Mouse (Mus musculus): ENCODE measurements around the gene Trio. TPM values are rescaled to one million over a fixed set of nuclear protein-coding genes. Genes with fewer than 3 reads are reported as not detected.

Trio gene
- polyA plus RNA-seq, 1 experiment from 2014 or later, result 36.2 TPM

DNA sequence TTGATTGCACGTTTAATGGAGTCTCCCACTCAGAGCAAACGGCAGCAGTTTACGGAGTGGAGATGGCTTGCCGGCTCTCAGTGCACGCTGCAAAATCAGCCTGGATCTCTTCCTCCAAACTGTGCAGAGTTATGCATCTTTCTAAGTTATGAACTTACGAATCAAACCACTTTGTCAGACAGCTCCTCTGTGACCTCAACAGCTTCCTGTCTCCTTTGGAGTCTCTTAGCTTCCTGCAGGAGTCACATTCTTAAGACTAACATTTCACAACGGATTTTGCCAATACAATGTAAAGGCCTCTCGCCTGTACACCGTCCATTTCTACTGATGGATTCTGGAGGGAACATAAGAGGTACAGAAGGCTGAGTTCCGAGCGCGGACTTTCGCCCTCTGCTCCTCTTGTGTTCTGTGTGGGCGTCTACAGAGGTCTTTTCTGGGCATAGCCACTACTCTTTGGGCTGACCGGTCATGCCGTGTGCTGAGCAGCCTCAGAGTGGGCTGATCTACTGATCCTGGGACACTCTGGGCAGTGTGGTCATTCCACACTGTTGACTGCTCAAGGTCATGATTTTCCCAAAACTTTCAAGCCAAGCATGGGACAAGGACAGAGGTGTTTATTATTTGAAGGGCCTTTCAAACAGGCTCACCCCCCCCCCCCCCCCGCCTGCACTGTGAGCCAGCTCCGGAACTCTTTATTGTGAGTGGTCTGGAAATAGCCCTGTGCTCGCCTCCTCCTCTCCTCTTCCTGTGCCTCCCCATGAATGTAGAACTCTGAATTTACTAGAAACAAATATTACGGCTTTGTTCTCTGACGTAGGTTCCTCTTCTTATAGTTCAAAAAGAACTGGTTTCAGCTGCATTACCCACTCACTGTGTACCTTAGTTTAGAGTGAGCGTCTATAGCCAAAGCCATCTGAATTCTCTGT, 229.4 kb downstream of the Trio start:
- no peaks in the 10 kb centered on the region for H3K9me3 ChIP-seq
- H3K4me2 ChIP-seq, result no peak overlapping the region
- 0 out of 2 replicates have a peak, but pooled peaks cover 10% of the 10 kb centered on the region for H3K36me3 ChIP-seq
- 83% methylated on average over 22 of the region's 22 CpGs for WGBS
- H3K4me1 ChIP-seq (replicated peaks), result peaks cover 53% of the 10 kb centered on the region
- no peak overlapping the region for H3K4me3 ChIP-seq
- no peak for ATAC-seq (ENCODE audit: low FRiP score, low read depth)
- H3K9ac ChIP-seq, result no peak overlapping the region
- peak overlapping the region; percentile 68 for H3K27ac ChIP-seq (replicated peaks)
- H3K27me3 ChIP-seq, result no peaks in the 10 kb centered on the region

- no peaks in the 10 kb centered on the region for H3K36me3 ChIP-seq
- 0 out of 2 replicates have a peak, but pooled peaks have one; percentile 2 for ATAC-seq (ENCODE audit: low FRiP score, low read depth)
- H3K4me1 ChIP-seq (replicated peaks), result peaks cover 65% of the 10 kb centered on the region
- H3K9me3 ChIP-seq, result no peaks in the 10 kb centered on the region
- peak overlapping the region; percentile 72 for H3K27ac ChIP-seq (replicated peaks)
- no peaks in the 10 kb centered on the region for H3K27me3 ChIP-seq
- H3K9ac ChIP-seq, result no peak overlapping the region; the same call in 1 of the 2 replicates
- no peak overlapping the region for H3K4me3 ChIP-seq
- 43% methylated on average over 6 of the region's 6 CpGs for WGBS
- no peak overlapping the region for H3K4me2 ChIP-seq
These were observed 232.4 kb downstream of the Trio start for GRCm38 (mm10) chr15:27793284-27793683.

GRCm38 (mm10) chr15:27792473-27792872, 233.2 kb downstream of the Trio start:
- 40% methylated on average over 11 of the region's 11 CpGs for WGBS
- no peaks in the 10 kb centered on the region for H3K9me3 ChIP-seq
- H3K36me3 ChIP-seq, result no peaks in the 10 kb centered on the region
- H3K9ac ChIP-seq, result no peak overlapping the region
- no peak for ATAC-seq (ENCODE audit: low FRiP score, low read depth)
- H3K27me3 ChIP-seq, result no peaks in the 10 kb centered on the region
- H3K4me1 ChIP-seq (replicated peaks), result peaks cover 65% of the 10 kb centered on the region
- H3K4me2 ChIP-seq, result no peak overlapping the region
- H3K27ac ChIP-seq (replicated peaks), result peak overlapping the region; percentile 72
- H3K4me3 ChIP-seq, result no peak overlapping the region

DNA sequence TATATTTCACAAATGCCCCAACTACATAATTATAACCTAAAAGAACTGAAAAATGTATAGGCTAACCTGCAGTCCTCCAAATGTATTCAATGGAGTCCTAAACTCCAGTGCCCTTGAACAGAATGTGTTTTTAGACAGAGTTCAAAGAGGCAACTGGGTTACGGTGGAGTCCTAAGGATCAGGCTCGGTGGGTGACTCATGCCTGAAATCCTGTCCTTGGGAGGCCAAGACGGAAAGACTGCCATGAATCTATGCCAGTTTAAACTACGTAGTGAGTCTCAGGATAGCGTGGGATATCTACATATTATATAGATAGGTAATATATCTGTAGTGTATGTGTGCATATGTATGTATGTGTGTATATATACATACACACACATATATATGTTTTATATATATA, 234.5 kb downstream of the Trio start:
- Histone ChIP-seq H3K9me3 (no peaks in the 10 kb centered on the region), H3K4me3 (no peak overlapping the region), H3K9ac (no peak overlapping the region), H3K27ac (replicated peaks) (no peak overlapping the region), H3K4me2 (no peak overlapping the region), H3K27me3 (no peaks in the 10 kb centered on the region), H3K36me3 (no peaks in the 10 kb centered on the region), H3K4me1 (replicated peaks) (peaks cover 69% of the 10 kb centered on the region)
- WGBS, result 93% methylated on average over 5 of the region's 5 CpGs
- no peak for ATAC-seq (ENCODE audit: low FRiP score, low read depth)

GRCm38 (mm10) chr15:27790699-27791098, 234.9 kb downstream of the Trio start:
- no peak overlapping the region for H3K4me3 ChIP-seq
- peaks cover 73% of the 10 kb centered on the region for H3K4me1 ChIP-seq (replicated peaks)
- no peak overlapping the region for H3K9ac ChIP-seq
- H3K36me3 ChIP-seq, result no peaks in the 10 kb centered on the region
- no peaks in the 10 kb centered on the region for H3K27me3 ChIP-seq
- H3K27ac ChIP-seq (replicated peaks), result no peak overlapping the region
- 82% methylated on average over 6 of the region's 6 CpGs for WGBS
- no peaks in the 10 kb centered on the region for H3K9me3 ChIP-seq
- ATAC-seq (ENCODE audit: low FRiP score, low read depth), result no peak
- H3K4me2 ChIP-seq, result no peak overlapping the region

- H3K4me1 ChIP-seq (replicated peaks), result peaks cover 87% of the 10 kb centered on the region
- no peak overlapping the region for H3K4me2 ChIP-seq
- no peak overlapping the region for H3K9ac ChIP-seq
- no peak overlapping the region for H3K4me3 ChIP-seq
- 51% methylated on average over 3 of the region's 3 CpGs for WGBS
- H3K27ac ChIP-seq (replicated peaks), result peak overlapping the region; percentile 81
- H3K27me3 ChIP-seq, result no peaks in the 10 kb centered on the region
- ATAC-seq (ENCODE audit: low FRiP score, low read depth), result no peak
- H3K36me3 ChIP-seq, result no peaks in the 10 kb centered on the region
- H3K9me3 ChIP-seq, result no peaks in the 10 kb centered on the region
These were observed 236.3 kb downstream of the Trio start for GRCm38 (mm10) chr15:27789325-27789724.

- Histone ChIP-seq H3K4me3 (peak overlapping the region; percentile 19), H3K27me3 (no peaks in the 10 kb centered on the region), H3K9me3 (no peaks in the 10 kb centered on the region), H3K27ac (replicated peaks) (peak overlapping the region; percentile 81), H3K4me2 (peak overlapping the region; percentile 37), H3K36me3 (no peaks in the 10 kb centered on the region), H3K9ac (0 out of 2 replicates have a peak overlapping the region, but pooled peaks have one; percentile 16), H3K4me1 (replicated peaks) (peaks cover 89% of the 10 kb centered on the region)
- WGBS, result 16% methylated on average over 17 of the region's 17 CpGs
- ATAC-seq (ENCODE audit: low FRiP score, low read depth), result peak; percentile 55
These were observed 237.4 kb downstream of the Trio start for GRCm38 (mm10) chr15:27788122-27788759.

- 57% methylated on average over 4 of the region's 4 CpGs for WGBS
- H3K27me3 ChIP-seq, result no peaks in the 10 kb centered on the region
- peaks cover 89% of the 10 kb centered on the region for H3K4me1 ChIP-seq (replicated peaks)
- ATAC-seq (ENCODE audit: low FRiP score, low read depth), result no peak
- H3K9ac ChIP-seq, result no peak overlapping the region
- H3K27ac ChIP-seq (replicated peaks), result peak overlapping the region; percentile 81
- H3K36me3 ChIP-seq, result no peaks in the 10 kb centered on the region
- peak overlapping the region; percentile 37 for H3K4me2 ChIP-seq
- H3K4me3 ChIP-seq, result peak overlapping the region; percentile 19
- H3K9me3 ChIP-seq, result no peaks in the 10 kb centered on the region
These were observed 238.5 kb downstream of the Trio start for GRCm38 (mm10) chr15:27787151-27787550.

DNA sequence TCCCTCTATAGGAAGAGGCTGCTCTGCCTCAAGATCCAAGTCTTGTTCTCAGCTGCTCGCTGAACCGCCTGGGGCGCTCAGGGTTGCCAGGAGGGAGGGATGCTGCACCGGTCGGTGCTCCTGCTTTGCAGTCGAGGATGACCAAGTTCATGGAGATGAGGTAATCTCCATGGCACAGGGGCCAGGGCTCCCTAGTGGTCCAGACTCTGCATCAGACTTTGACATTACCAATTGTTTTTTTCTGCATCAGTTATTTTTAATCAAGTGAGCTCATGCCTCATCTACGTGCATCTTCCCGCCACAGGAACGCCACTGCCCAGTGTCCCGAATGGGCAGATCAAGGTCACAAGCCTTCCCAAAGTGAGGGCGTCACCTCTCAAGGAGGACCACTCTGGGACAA, 239.2 kb downstream of the Trio start:
- ATAC-seq (ENCODE audit: low FRiP score, low read depth), result no peak
- no peak overlapping the region for H3K9ac ChIP-seq
- WGBS, result 30% methylated on average over 11 of the region's 11 CpGs
- H3K9me3 ChIP-seq, result no peaks in the 10 kb centered on the region
- H3K27me3 ChIP-seq, result no peaks in the 10 kb centered on the region
- H3K27ac ChIP-seq (replicated peaks), result peak overlapping the region; percentile 81
- peak overlapping the region; percentile 19; the same call in 1 of the 2 replicates for H3K4me3 ChIP-seq
- H3K36me3 ChIP-seq, result no peaks in the 10 kb centered on the region
- peak overlapping the region; percentile 37 for H3K4me2 ChIP-seq
- H3K4me1 ChIP-seq (replicated peaks), result peaks cover 91% of the 10 kb centered on the region

- WGBS, result 41% methylated on average over 12 of the region's 12 CpGs
- Histone ChIP-seq H3K9ac (no peak overlapping the region), H3K36me3 (no peaks in the 10 kb centered on the region), H3K4me1 (replicated peaks) (peaks cover 97% of the 10 kb centered on the region), H3K27me3 (no peaks in the 10 kb centered on the region), H3K9me3 (no peaks in the 10 kb centered on the region), H3K4me3 (no peak overlapping the region), H3K27ac (replicated peaks) (peak overlapping the region; percentile 84), H3K4me2 (peak overlapping the region; percentile 32)
- no peak for ATAC-seq (ENCODE audit: low FRiP score, low read depth)
These were observed 240.2 kb downstream of the Trio start for GRCm38 (mm10) chr15:27785280-27786001.

DNA sequence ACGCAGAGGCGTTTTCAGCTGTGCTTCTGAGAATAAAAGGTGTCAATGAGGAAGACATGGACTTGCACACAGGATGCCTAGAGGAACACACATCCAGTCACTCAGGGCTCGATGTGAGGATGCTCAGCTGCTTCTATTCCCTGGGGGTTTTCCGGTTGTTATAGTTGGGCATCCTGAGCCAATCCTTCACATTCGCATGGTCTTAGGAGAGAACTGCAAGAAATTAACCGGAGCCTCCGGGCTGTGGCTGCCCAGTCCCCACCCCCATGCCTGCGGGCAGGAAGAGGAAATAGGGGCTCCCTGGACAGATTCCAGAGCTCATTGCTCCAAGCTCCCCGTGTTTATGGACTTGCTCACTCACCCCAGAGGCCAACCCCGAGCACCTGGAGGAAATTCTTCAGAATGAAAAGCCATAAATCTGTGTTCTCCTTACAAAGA, 241.5 kb downstream of the Trio start:
- Histone ChIP-seq H3K27ac (replicated peaks) (peak overlapping the region; percentile 84), H3K4me1 (replicated peaks) (peaks cover 99% of the 10 kb centered on the region), H3K36me3 (no peaks in the 10 kb centered on the region), H3K9me3 (no peaks in the 10 kb centered on the region), H3K4me2 (peak overlapping the region; percentile 32), H3K27me3 (no peaks in the 10 kb centered on the region), H3K9ac (no peak overlapping the region), H3K4me3 (no peak overlapping the region)
- ATAC-seq (ENCODE audit: low FRiP score, low read depth), result no peak
- WGBS, result 16% methylated on average over 10 of the region's 10 CpGs

Measured in hindbrain, embryonic 15.5 days (tissue).